Mouse (Mus musculus): ENCODE measurements at regions not wholly inside any gene's neighbourhood (a gene's known extent, or its start where the extent isn't known, plus 50 kb on each side); places are given as distances from the start of the nearest gene placed in this dataset.

DNA sequence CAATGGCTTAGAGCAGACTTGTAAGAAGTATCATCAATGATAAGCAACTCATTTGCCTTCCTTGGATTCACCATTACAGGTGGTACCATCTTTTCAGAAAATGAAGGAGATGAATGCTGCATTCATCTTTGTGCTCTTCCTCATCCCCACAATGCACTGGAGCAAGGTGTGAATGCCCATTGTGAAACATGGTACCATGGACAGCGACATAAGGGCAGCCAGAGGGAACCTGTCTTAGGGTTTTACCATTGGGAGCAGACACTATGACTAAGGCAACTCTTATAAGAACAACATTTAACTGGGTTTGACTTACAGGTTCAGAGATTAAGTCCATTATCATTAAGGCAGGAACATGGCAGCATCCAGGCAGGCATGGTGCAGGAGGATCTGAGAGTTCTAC is 60.1 kb upstream of the Kcnj6 start:
- no peaks in the 10 kb centered on the region for H3K27me3 ChIP-seq (ENCODE audit: insufficient read depth, low read length)
- H3K4me3 ChIP-seq (replicated peaks; ENCODE audit: low read length) = no peak overlapping the region
- no peaks in the 10 kb centered on the region for H3K36me3 ChIP-seq (ENCODE audit: insufficient read depth, low read length)
- peaks cover 6% of the 10 kb centered on the region for H3K9me3 ChIP-seq (ENCODE audit: low read length)
- TF ChIP-seq POU5F1 (IDR thresholded peaks at IDR 0.05; ENCODE audit: borderline replicate concordance, low read length) (no peak), CTCF (conservative IDR thresholded peaks at IDR 0.05; ENCODE audit: low read length) (no peak), NANOG (IDR thresholded peaks at IDR 0.05; ENCODE audit: borderline replicate concordance, low read length) (no peak)
- H3K4me1 ChIP-seq (replicated peaks; ENCODE audit: low read depth, low read length) = no peaks in the 10 kb centered on the region

DNA sequence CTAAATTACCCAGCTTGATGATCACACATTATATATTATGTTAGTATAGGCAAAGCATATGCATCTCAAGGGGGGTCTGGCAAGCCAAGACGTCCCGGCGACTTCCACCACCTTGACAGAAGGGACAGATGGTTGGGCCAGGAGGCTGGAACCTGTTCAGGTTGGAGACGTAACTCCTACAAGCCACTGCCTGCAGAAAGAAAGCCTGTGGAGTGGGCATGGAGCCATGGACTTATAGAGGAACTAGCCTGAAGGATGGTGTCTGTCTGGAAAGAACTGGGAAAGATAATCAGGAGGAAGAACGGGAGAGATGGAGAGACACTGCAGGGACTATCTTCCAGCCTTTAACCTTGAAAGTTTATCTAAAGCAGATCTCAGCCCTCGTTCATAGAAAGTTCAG is 66.9 kb upstream of the Kcnj6 start:
- Histone ChIP-seq H3K4me1 (replicated peaks; ENCODE audit: low read depth, low read length) (no peaks in the 10 kb centered on the region), H3K9me3 (ENCODE audit: low read length) (peaks cover 49% of the 10 kb centered on the region), H3K27me3 (ENCODE audit: insufficient read depth, low read length) (no peaks in the 10 kb centered on the region), H3K4me3 (replicated peaks; ENCODE audit: low read length) (no peak overlapping the region), H3K36me3 (ENCODE audit: insufficient read depth, low read length) (no peaks in the 10 kb centered on the region)
- no peak for TF ChIP-seq POU5F1 (IDR thresholded peaks at IDR 0.05; ENCODE audit: borderline replicate concordance, low read length)
- TF ChIP-seq NANOG (IDR thresholded peaks at IDR 0.05; ENCODE audit: borderline replicate concordance, low read length) = no peak
- no peak for TF ChIP-seq CTCF (conservative IDR thresholded peaks at IDR 0.05; ENCODE audit: low read length)

DNA sequence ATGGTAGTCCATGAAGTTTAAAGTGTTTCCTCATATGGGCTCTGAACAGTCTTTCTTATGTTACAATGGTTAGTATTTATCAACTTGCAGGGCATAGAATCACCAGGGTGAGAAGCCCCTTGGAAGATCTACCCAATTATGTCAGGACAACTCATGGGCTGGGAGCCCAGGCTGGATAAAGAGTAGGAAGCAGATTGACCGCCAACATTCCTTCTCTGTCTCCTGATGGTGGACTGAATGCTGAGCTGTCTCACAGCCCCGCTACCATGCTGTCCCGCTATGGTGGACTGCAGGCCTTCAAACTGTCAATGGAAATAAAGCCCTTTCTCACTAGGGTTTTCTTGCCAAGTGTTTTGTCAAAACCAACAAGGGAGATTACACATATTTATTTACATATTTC is 69.2 kb upstream of the Kcnj6 start:
- no peaks in the 10 kb centered on the region for H3K4me1 ChIP-seq (replicated peaks; ENCODE audit: low read depth, low read length)
- no peaks in the 10 kb centered on the region for H3K36me3 ChIP-seq (ENCODE audit: insufficient read depth, low read length)
- H3K9me3 ChIP-seq (ENCODE audit: low read length) = peaks cover 49% of the 10 kb centered on the region
- no peaks in the 10 kb centered on the region for H3K27me3 ChIP-seq (ENCODE audit: insufficient read depth, low read length)
- no peak overlapping the region for H3K4me3 ChIP-seq (replicated peaks; ENCODE audit: low read length)
- TF ChIP-seq NANOG (IDR thresholded peaks at IDR 0.05; ENCODE audit: borderline replicate concordance, low read length) (no peak), CTCF (conservative IDR thresholded peaks at IDR 0.05; ENCODE audit: low read length) (no peak), POU5F1 (IDR thresholded peaks at IDR 0.05; ENCODE audit: borderline replicate concordance, low read length) (no peak)

DNA sequence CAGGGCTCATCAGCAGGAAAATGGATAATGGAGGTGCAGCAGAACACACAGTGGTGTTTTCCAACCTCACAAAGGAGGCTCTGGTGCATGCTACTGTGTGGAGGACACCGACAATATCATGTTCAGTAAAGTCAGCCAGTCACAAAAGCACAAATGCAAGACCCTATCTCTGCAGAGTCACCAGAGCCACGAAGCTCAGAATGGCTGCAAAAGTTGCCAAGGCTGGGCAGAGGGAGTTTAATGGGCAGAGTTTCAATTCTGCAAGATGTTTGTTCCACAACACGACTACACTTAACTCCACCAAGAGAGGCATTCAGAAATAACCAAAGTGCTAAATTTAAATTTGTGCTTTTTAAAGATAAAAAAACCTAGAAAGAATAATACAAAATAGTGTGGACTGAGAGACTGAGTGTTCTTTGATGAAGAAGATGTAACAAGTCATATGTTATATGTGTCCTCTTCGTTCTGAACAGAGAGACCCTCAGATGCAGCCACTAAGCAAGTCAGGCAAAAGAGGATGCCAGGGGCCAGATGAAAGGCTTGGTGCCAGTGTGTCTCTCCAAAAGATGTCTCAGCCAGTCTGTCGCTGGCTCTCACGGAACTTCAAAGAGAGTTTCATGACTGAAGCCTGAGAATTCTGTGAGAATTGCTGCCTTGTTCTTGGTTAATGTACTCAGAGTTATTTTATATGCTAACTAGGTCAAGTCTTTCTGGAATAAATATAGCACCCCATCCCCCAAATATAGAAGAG is 95.1 kb upstream of the Kcnj6 start:
- H3K9me3 ChIP-seq (ENCODE audit: low read length) = no peaks in the 10 kb centered on the region
- no peaks in the 10 kb centered on the region for H3K27me3 ChIP-seq (ENCODE audit: insufficient read depth, low read length)
- no peaks in the 10 kb centered on the region for H3K4me1 ChIP-seq (replicated peaks; ENCODE audit: low read depth, low read length)
- TF ChIP-seq POU5F1 (IDR thresholded peaks at IDR 0.05; ENCODE audit: borderline replicate concordance, low read length) (no peak), CTCF (conservative IDR thresholded peaks at IDR 0.05; ENCODE audit: low read length) (no peak), NANOG (IDR thresholded peaks at IDR 0.05; ENCODE audit: borderline replicate concordance, low read length) (no peak)
- no peaks in the 10 kb centered on the region for H3K36me3 ChIP-seq (ENCODE audit: insufficient read depth, low read length)
- H3K4me3 ChIP-seq (replicated peaks; ENCODE audit: low read length) = no peak overlapping the region

DNA sequence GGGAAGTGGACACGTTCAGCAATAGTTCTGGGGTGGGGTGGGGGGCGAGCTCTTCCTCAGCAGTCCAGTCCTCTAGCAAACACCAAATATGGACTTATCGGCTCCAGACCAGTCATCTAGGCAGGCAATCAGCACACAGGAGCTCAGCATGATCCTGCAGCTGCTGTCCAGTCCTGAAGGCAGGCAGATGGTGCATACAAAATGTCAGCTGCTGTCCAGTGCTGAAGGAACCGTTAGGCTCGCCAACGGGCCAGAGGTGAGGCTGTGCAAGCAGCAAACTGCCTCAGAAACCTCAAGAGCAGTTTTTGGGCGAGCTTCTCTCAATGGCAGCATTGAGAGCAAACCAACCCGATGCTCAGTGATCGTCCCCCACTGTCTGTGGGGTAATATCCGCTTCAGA is 96.3 kb upstream of the Kcnj6 start:
- H3K27me3 ChIP-seq (ENCODE audit: insufficient read depth, low read length) = no peaks in the 10 kb centered on the region
- H3K36me3 ChIP-seq (ENCODE audit: insufficient read depth, low read length) = no peaks in the 10 kb centered on the region
- H3K9me3 ChIP-seq (ENCODE audit: low read length) = no peaks in the 10 kb centered on the region
- TF ChIP-seq POU5F1 (IDR thresholded peaks at IDR 0.05; ENCODE audit: borderline replicate concordance, low read length) = no peak
- no peak for TF ChIP-seq CTCF (conservative IDR thresholded peaks at IDR 0.05; ENCODE audit: low read length)
- no peak for TF ChIP-seq NANOG (IDR thresholded peaks at IDR 0.05; ENCODE audit: borderline replicate concordance, low read length)
- H3K4me1 ChIP-seq (replicated peaks; ENCODE audit: low read depth, low read length) = no peaks in the 10 kb centered on the region
- H3K4me3 ChIP-seq (replicated peaks; ENCODE audit: low read length) = no peak overlapping the region

DNA sequence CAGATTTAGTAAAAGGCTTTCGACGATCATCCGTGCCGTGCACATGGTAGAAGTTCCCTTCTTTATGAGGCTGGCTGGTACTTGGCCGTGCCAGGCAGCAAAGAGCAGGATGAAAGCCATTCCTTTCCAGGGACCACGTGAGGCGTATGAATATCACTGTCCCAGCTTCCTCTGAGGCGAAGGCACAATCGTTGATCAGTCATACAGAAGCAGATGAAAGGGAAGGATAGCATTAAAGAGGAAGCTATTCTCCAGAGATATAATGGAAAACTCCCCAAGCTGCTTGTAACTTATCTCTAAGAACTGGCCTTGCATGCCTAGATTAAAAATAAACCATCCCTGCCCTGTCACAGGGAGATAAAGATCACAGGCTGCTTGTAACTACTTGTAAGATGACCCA is 103.5 kb upstream of the Kcnj6 start:
- H3K9me3 ChIP-seq (ENCODE audit: low read length) = no peaks in the 10 kb centered on the region
- H3K27me3 ChIP-seq (ENCODE audit: insufficient read depth, low read length) = no peaks in the 10 kb centered on the region
- no peak for TF ChIP-seq NANOG (IDR thresholded peaks at IDR 0.05; ENCODE audit: borderline replicate concordance, low read length)
- no peak for TF ChIP-seq CTCF (conservative IDR thresholded peaks at IDR 0.05; ENCODE audit: low read length)
- no peak for TF ChIP-seq POU5F1 (IDR thresholded peaks at IDR 0.05; ENCODE audit: borderline replicate concordance, low read length)
- no peaks in the 10 kb centered on the region for H3K36me3 ChIP-seq (ENCODE audit: insufficient read depth, low read length)
- H3K4me3 ChIP-seq (replicated peaks; ENCODE audit: low read length) = no peak overlapping the region
- H3K4me1 ChIP-seq (replicated peaks; ENCODE audit: low read depth, low read length) = no peaks in the 10 kb centered on the region

DNA sequence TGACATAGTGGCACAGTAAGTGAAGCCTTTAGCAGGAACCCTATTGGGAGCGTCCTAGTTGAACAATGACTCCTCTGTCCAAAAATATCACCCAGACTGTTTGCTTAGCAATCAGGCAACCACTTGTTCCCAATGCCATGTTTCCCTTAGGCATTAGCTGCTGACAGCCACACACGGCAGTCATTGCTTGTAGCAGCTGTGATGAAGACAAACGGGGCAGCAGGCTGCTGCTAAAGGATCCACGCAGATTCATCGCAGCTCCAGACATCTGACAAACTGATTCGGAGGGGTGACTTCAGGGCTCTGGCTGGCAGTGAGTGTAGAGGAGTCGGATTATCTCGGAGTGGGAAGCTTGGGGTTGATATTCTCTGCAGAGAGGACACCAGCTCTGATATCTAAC is 120.0 kb upstream of the Kcnj6 start:
- Histone ChIP-seq H3K4me3 (replicated peaks; ENCODE audit: low read length) (no peak overlapping the region), H3K27me3 (ENCODE audit: insufficient read depth, low read length) (no peaks in the 10 kb centered on the region), H3K36me3 (ENCODE audit: insufficient read depth, low read length) (no peaks in the 10 kb centered on the region), H3K9me3 (ENCODE audit: low read length) (no peaks in the 10 kb centered on the region), H3K4me1 (replicated peaks; ENCODE audit: low read depth, low read length) (no peaks in the 10 kb centered on the region)
- TF ChIP-seq CTCF (conservative IDR thresholded peaks at IDR 0.05; ENCODE audit: low read length) = no peak
- TF ChIP-seq NANOG (IDR thresholded peaks at IDR 0.05; ENCODE audit: borderline replicate concordance, low read length) = no peak
- TF ChIP-seq POU5F1 (IDR thresholded peaks at IDR 0.05; ENCODE audit: borderline replicate concordance, low read length) = no peak

DNA sequence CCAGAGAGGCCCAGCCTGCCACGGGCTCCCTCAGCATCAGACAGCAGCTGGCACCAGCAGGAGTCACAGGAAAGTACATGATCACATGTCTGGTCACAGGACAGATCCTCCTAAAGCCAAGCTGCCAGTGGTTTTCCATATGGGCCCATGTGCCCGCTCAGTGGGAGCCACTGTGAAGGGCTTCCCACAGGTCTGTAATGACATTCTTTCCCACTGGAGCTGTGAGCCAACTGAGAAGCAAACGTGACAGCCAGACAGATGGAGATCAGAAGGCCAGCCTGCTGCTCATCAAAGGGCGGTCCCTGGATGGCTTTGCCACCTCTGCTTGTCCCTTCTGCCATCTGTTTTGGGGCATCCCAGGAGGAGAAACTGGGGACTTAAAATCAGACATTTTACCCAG is 121.8 kb upstream of the Kcnj6 start:
- Histone ChIP-seq H3K4me1 (replicated peaks; ENCODE audit: low read depth, low read length) (no peaks in the 10 kb centered on the region), H3K4me3 (replicated peaks; ENCODE audit: low read length) (no peak overlapping the region), H3K9me3 (ENCODE audit: low read length) (no peaks in the 10 kb centered on the region), H3K27me3 (ENCODE audit: insufficient read depth, low read length) (no peaks in the 10 kb centered on the region), H3K36me3 (ENCODE audit: insufficient read depth, low read length) (no peaks in the 10 kb centered on the region)
- TF ChIP-seq NANOG (IDR thresholded peaks at IDR 0.05; ENCODE audit: borderline replicate concordance, low read length) (no peak), POU5F1 (IDR thresholded peaks at IDR 0.05; ENCODE audit: borderline replicate concordance, low read length) (no peak), CTCF (conservative IDR thresholded peaks at IDR 0.05; ENCODE audit: low read length) (no peak)

DNA sequence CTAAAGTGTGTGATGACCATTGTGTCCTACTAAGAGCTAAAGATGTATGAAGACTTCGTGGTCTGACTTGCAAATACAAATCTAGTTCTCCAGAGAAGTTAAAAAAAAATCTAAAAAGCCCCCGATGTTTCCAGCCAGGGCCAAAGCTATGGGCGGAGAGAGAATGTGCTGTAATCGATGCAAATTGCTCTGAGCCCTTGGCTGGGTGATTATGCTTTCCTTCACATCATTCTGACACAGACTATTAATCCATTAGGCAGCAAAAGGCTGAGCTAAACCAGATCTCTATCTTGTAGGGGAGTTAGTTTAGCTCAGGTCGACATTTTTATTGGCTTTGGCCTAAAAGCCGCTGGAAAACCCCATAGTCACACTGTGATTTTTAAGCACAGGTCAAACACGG is 124.5 kb upstream of the Kcnj6 start:
- Histone ChIP-seq H3K4me3 (replicated peaks; ENCODE audit: low read length) (no peak overlapping the region), H3K27me3 (ENCODE audit: insufficient read depth, low read length) (no peaks in the 10 kb centered on the region), H3K36me3 (ENCODE audit: insufficient read depth, low read length) (no peaks in the 10 kb centered on the region), H3K4me1 (replicated peaks; ENCODE audit: low read depth, low read length) (no peaks in the 10 kb centered on the region), H3K9me3 (ENCODE audit: low read length) (no peaks in the 10 kb centered on the region)
- TF ChIP-seq NANOG (IDR thresholded peaks at IDR 0.05; ENCODE audit: borderline replicate concordance, low read length) = no peak
- no peak for TF ChIP-seq POU5F1 (IDR thresholded peaks at IDR 0.05; ENCODE audit: borderline replicate concordance, low read length)
- TF ChIP-seq CTCF (conservative IDR thresholded peaks at IDR 0.05; ENCODE audit: low read length) = no peak

All from E14TG2a.4 (cell line).